Mouse (Mus musculus) olfactory bulb, adult 2 months (tissue): ENCODE measurements at regions not wholly inside any gene's neighbourhood (a gene's known extent, or its start where the extent isn't known, plus 50 kb on each side); places are given as distances from the start of the nearest gene placed in this dataset.

Experiments
- H3K27ac ChIP-seq: fragments of 200-500 bp; 2 replicates; pipeline ENCODE4 v1.5.1; 2012; ENCODE audit warnings: low read depth, low read length; ENCODE audit not compliant: insufficient read depth
- H3K4me1 ChIP-seq: fragments of 200-500 bp; 2 replicates; pipeline ENCODE4 v1.6.1; 2012; ENCODE audit warnings: low read length; ENCODE audit not compliant: control insufficient read depth, insufficient read depth
- H3K4me3 ChIP-seq: fragments of 200-500 bp; 2 replicates; pipeline ENCODE4 v1.5.1; 2012; ENCODE audit warnings: mild to moderate bottlenecking, low read depth, low read length, moderate library complexity; ENCODE audit not compliant: insufficient read depth
- CTCF ChIP-seq: fragments of 200-500 bp; IDR thresholded peaks from 2 replicates; pipeline ENCODE4 v1.5.1; 2012; ENCODE audit warnings: low read depth, mild to moderate bottlenecking, low read length, moderate library complexity; ENCODE audit not compliant: insufficient read depth
- POLR2A ChIP-seq: fragments of 200-500 bp; IDR thresholded peaks from 2 replicates; pipeline ENCODE4 v1.6.1; 2012; ENCODE audit warnings: mild to moderate bottlenecking, low read depth, low read length, moderate library complexity; ENCODE audit not compliant: insufficient read depth
- WGBS: fragments of 180-500 bp; shearing (Covaris S2); methylation state at CpG from one replicate; pipeline ENCODE4 v1.1.7; 2018; 5-methylcytosine and 5-hydroxymethylcytosine counted together

- H3K4me1 ChIP-seq: no peaks in the 10 kb centered on the region
- no peak overlapping the region for H3K4me3 ChIP-seq
- TF ChIP-seq CTCF (no peak), POLR2A (no peak)
- WGBS: 82% methylated on average over 5 of the region's 5 CpGs
- H3K27ac ChIP-seq: no peak overlapping the region
Measured at GRCm38 (mm10) chr7:77882605-77883354, 855.0 kb downstream of the Ntrk3 start.

- H3K4me1 ChIP-seq: no peaks in the 10 kb centered on the region
- H3K27ac ChIP-seq: no peak overlapping the region
- TF ChIP-seq CTCF (no peak), POLR2A (no peak)
- 46% methylated on average over 4 of the region's 4 CpGs for WGBS
- no peak overlapping the region for H3K4me3 ChIP-seq
Measured at GRCm38 (mm10) chr7:77867518-77867917, 870.3 kb downstream of the Ntrk3 start.

- Histone ChIP-seq H3K27ac (no peak overlapping the region), H3K4me1 (no peaks in the 10 kb centered on the region), H3K4me3 (no peak overlapping the region)
- WGBS: 79% methylated on average over 8 of the region's 8 CpGs
- no peak for TF ChIP-seq CTCF
- TF ChIP-seq POLR2A: no peak
Measured at GRCm38 (mm10) chr7:77861841-77862240, 876.0 kb downstream of the Ntrk3 start.

GRCm38 (mm10) chr7:77858436-77858835 is 879.4 kb downstream of the Ntrk3 start:
- WGBS: 86% methylated on average over 4 of the region's 4 CpGs
- H3K4me1 ChIP-seq: no peaks in the 10 kb centered on the region
- no peak overlapping the region for H3K27ac ChIP-seq
- no peak overlapping the region for H3K4me3 ChIP-seq
- no peak for TF ChIP-seq CTCF
- TF ChIP-seq POLR2A: no peak

- TF ChIP-seq CTCF (no peak), POLR2A (no peak)
- no peaks in the 10 kb centered on the region for H3K4me1 ChIP-seq
- 63% methylated on average over 5 of the region's 5 CpGs for WGBS
- no peak overlapping the region for H3K4me3 ChIP-seq
- no peak overlapping the region for H3K27ac ChIP-seq
Measured at GRCm38 (mm10) chr7:77857979-77858378, 879.8 kb downstream of the Ntrk3 start.

GRCm38 (mm10) chr7:77855653-77856239 is 882.1 kb downstream of the Ntrk3 start:
- Histone ChIP-seq H3K4me3 (no peak overlapping the region), H3K4me1 (no peaks in the 10 kb centered on the region), H3K27ac (no peak overlapping the region)
- TF ChIP-seq CTCF (no peak), POLR2A (no peak)
- 76% methylated on average over 6 of the region's 6 CpGs for WGBS

GRCm38 (mm10) chr7:77855077-77855476 is 882.7 kb downstream of the Ntrk3 start:
- H3K27ac ChIP-seq: no peak overlapping the region
- no peak overlapping the region for H3K4me3 ChIP-seq
- no peaks in the 10 kb centered on the region for H3K4me1 ChIP-seq
- TF ChIP-seq CTCF (no peak), POLR2A (no peak)
- 67% methylated on average over 2 of the region's 2 CpGs for WGBS

- TF ChIP-seq CTCF (no peak), POLR2A (no peak)
- Histone ChIP-seq H3K4me3 (no peak overlapping the region), H3K4me1 (no peaks in the 10 kb centered on the region), H3K27ac (no peak overlapping the region)
- WGBS: 80% methylated on average over 6 of the region's 6 CpGs
Measured at GRCm38 (mm10) chr7:77824261-77824959, 913.4 kb downstream of the Ntrk3 start.

GRCm38 (mm10) chr7:77812052-77812903 is 925.5 kb downstream of the Ntrk3 start:
- H3K4me1 ChIP-seq: no peaks in the 10 kb centered on the region
- WGBS: 35% methylated on average over 2 of the region's 2 CpGs
- no peak overlapping the region for H3K4me3 ChIP-seq
- no peak overlapping the region for H3K27ac ChIP-seq
- TF ChIP-seq POLR2A (no peak), CTCF (no peak)
